Mouse (Mus musculus) testis, adult 2 months (tissue): Measurements from ENCODE around the gene Tmem63b. TPM values are rescaled to one million over a fixed set of nuclear protein-coding genes. Genes with fewer than 3 reads are reported as not detected.
"Not testable (repeated sequence)": the region's sequence is repeated elsewhere in the genome, so short reads cannot be mapped to it uniquely, and the experiment has no call there.

Experiments
- H3K27ac ChIP-seq: fragments of 200-500 bp; 2 replicates; pipeline ENCODE4 v1.5.1; 2012; ENCODE audit warnings: low read depth, low read length; ENCODE audit not compliant: control insufficient read depth, insufficient read depth
- H3K27me3 ChIP-seq: fragments of 200-500 bp; 2 replicates; pipeline ENCODE4 v1.6.1; 2012; ENCODE audit warnings: mild to moderate bottlenecking, low read length, moderate library complexity; ENCODE audit not compliant: control insufficient read depth, insufficient read depth
- H3K36me3 ChIP-seq: fragments of 200-500 bp; 2 replicates; pipeline ENCODE4 v1.6.1; 2012; ENCODE audit warnings: mild to moderate bottlenecking, low read length; ENCODE audit not compliant: control insufficient read depth, insufficient read depth
- H3K4me1 ChIP-seq: fragments of 200-500 bp; 2 replicates; pipeline ENCODE4 v1.6.1; 2012; ENCODE audit warnings: low read length; ENCODE audit not compliant: control insufficient read depth, insufficient read depth
- H3K4me3 ChIP-seq: fragments of 200-500 bp; 2 replicates; pipeline ENCODE4 v1.5.1; 2012; ENCODE audit warnings: low read depth, mild to moderate bottlenecking, low read length, moderate library complexity, mixed read lengths; ENCODE audit not compliant: control insufficient read depth
- CTCF ChIP-seq: fragments of 200-500 bp; IDR thresholded peaks from 2 replicates; pipeline ENCODE4 v1.5.1; 2012; ENCODE audit warnings: low read depth, mild to moderate bottlenecking, inconsistent platforms, low read length, moderate library complexity; ENCODE audit not compliant: control insufficient read depth, insufficient read depth, insufficient replicate concordance
- POLR2A ChIP-seq: fragments of 200-500 bp; IDR thresholded peaks from 2 replicates; pipeline ENCODE4 v1.6.1; 2012; ENCODE audit warnings: low read depth, mild to moderate bottlenecking, inconsistent platforms, low read length, moderate library complexity; ENCODE audit not compliant: control insufficient read depth
- polyA plus RNA-seq: library from polyadenylated mRNA; depleted of rRNA; stranded (reverse); fragments of >200 nt; gene quantifications from 2 replicates; pipeline ENCODE4 v1.2.3, GENCODE M21; 2012

Tmem63b gene
- polyA plus RNA-seq, 1 experiment = 5.4 TPM

GRCm38 (mm10) chr17:45631940-45632339 is 54.8 kb downstream of the Tmem63b start:
- Histone ChIP-seq H3K27me3 (no peaks in the 10 kb centered on the region), H3K4me1 (peaks cover 13% of the 10 kb centered on the region), H3K36me3 (no peaks in the 10 kb centered on the region; the same call in 1 of the 2 replicates), H3K4me3 (no peak overlapping the region), H3K27ac (no peak overlapping the region)
- no peak for TF ChIP-seq CTCF
- no peak for TF ChIP-seq POLR2A

GRCm38 (mm10) chr17:45630992-45631391 is 55.7 kb downstream of the Tmem63b start:
- Histone ChIP-seq H3K4me1 (peaks cover 19% of the 10 kb centered on the region), H3K27me3 (no peaks in the 10 kb centered on the region), H3K4me3 (no peak overlapping the region), H3K27ac (no peak overlapping the region), H3K36me3 (no peaks in the 10 kb centered on the region; the same call in 1 of the 2 replicates)
- TF ChIP-seq CTCF (no peak), POLR2A (no peak)

DNA sequence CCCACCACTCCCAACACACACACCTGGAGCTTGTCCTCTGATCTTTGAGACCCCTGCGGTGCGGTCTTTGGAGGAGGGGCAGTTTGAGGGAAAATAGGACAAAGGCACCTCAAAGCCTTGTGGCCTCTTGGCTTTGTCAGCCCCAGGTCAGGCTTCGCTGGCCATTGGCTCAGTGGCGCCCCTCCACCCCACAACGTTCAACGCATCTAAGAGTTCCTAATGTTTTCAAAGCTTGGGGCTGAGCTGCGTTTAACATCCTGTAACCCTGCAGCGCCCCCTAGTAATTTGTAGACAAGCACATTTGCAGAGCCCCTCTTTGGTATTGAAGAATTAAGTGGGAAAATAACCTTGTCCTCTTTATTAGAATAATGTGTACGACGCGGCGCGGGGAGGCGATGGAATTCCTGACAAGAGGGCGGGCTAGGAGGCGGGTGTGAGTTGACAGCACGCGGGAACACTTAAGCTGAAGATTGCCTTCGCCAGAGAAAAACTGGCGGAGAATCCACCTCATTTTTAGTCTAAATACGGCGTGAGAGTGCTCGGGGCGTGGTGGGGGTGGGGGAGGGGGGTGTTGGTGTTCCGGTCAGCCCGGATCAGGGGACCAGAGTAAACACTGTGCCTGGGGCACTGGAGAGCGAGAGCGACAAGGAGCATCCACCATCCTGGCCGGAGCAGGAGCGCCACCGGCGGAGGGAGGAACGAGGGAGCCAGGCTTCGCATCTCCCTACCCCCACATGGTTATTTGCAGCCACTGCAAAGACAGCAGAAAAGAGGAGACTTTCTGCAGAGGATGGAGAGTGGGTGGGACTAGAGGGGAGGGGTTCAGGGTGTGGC is 56.6 kb downstream of the Tmem63b start:
- no peaks in the 10 kb centered on the region for H3K27me3 ChIP-seq
- H3K4me1 ChIP-seq = peaks cover 19% of the 10 kb centered on the region
- H3K36me3 ChIP-seq = no peaks in the 10 kb centered on the region; the same call in 1 of the 2 replicates
- H3K4me3 ChIP-seq = no peak overlapping the region; the same call in 1 of the 2 replicates
- no peak for TF ChIP-seq POLR2A
- no peak for TF ChIP-seq CTCF
- no peak overlapping the region for H3K27ac ChIP-seq

DNA sequence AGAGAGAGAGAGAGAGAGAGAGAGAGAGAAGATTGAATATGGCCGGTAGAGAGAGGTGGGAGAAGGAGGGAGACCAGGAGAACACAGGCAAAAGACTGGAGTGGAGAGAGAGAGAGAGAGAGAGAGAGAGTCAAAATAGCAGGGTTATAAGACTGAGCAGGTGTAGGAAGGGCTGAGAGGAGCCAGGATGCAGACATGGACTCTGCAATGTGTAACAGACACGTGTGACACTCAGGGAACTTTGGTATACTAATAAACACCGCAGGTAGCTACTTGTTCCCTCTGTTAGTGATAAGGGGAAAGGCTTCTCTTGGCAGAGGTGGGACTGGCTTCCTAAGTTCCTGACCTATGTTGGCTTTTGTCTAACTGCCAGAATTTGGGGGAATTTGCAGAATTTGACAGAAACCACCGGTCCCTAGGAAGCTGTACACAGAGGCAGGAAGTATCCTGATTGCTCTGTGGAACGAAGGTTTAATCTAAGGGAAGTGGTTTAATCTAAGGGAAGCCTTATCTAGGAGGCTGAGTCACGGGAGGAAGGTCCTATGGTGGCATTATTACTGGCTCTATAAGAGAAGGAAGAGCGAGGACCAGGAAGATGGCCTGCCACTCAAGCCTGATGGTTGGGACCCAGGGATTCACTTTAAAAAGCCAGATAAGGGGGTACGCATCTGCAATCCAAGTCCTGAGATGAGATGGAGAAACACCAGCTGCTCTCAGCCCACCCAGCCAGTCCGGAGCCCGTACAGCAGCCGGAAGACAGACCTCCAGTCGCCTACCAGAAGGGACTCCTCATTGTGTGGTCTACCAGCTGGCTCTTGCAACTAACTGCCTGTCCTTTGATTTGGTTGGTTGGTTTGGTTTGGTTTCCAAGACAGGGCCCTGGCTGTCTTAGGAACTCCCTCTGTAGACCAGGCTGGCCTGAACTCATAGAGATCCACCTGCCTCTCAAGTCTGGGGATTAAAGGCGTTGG is 57.5 kb downstream of the Tmem63b start:
- no peaks in the 10 kb centered on the region for H3K36me3 ChIP-seq
- no peak for TF ChIP-seq CTCF
- no peak for TF ChIP-seq POLR2A
- peaks cover 19% of the 10 kb centered on the region for H3K4me1 ChIP-seq
- no peak overlapping the region for H3K27ac ChIP-seq
- H3K4me3 ChIP-seq = no peak overlapping the region
- H3K27me3 ChIP-seq = no peaks in the 10 kb centered on the region

GRCm38 (mm10) chr17:45628160-45628559 is 58.5 kb downstream of the Tmem63b start:
- no peaks in the 10 kb centered on the region for H3K36me3 ChIP-seq
- no peaks in the 10 kb centered on the region for H3K27me3 ChIP-seq
- no peak overlapping the region for H3K27ac ChIP-seq

GRCm38 (mm10) chr17:45626577-45627134 is 60.0 kb downstream of the Tmem63b start:
- H3K4me3 ChIP-seq = peak overlapping the region; percentile 72
- H3K36me3 ChIP-seq = no peaks in the 10 kb centered on the region
- no peaks in the 10 kb centered on the region for H3K27me3 ChIP-seq
- H3K4me1 ChIP-seq = peaks cover 19% of the 10 kb centered on the region
- peak; percentile 69; the same call in 1 of the 2 replicates for TF ChIP-seq CTCF
- TF ChIP-seq POLR2A = no peak
- H3K27ac ChIP-seq = no peak overlapping the region

More at GRCm38 (mm10) chr17:45628160-45628559, 58.5 kb downstream of the Tmem63b start:
- TF ChIP-seq POLR2A (no peak), CTCF (no peak)
- Histone ChIP-seq H3K4me1 (peaks cover 19% of the 10 kb centered on the region), H3K4me3 (no peak overlapping the region)

GRCm38 (mm10) chr17:45623425-45623824 is 63.3 kb downstream of the Tmem63b start:
- H3K27me3 ChIP-seq, H3K4me3 ChIP-seq, H3K36me3 ChIP-seq, H3K27ac ChIP-seq: not testable (repeated sequence)
- peaks cover 26% of the 10 kb centered on the region for H3K4me1 ChIP-seq
